Mouse (Mus musculus) forebrain, embryonic 14.5 days (tissue): ENCODE measurements at regions not wholly inside any gene's neighbourhood (a gene's known extent, or its start where the extent isn't known, plus 50 kb on each side); places are given as distances from the start of the nearest gene placed in this dataset.
A peak's percentile ranks its signal among the peaks of the same experiment; 100 is the strongest.

Experiments used
- ATAC-seq: fragments of 200-750 bp; cut with Nextera tagmentation; 2 replicates; pipeline ENCODE4 v1.8.0; 2017; ENCODE audit warnings: mild to moderate bottlenecking, moderate library complexity
- DNase-seq: peaks from one replicate; pipeline ENCODE4 v3.0.0-alpha.2; 2015; ENCODE audit warnings: low spot score
- H3K27ac ChIP-seq: fragments of 300-500 bp; sonication (generic); 2 replicates; pipeline ENCODE4 v1.5.1; 2014; ENCODE audit warnings: low read depth, mild to moderate bottlenecking, control low read depth, low read length, moderate library complexity
- H3K27me3 ChIP-seq: fragments of 300-500 bp; sonication (generic); replicated peaks from 2 replicates; pipeline ENCODE4 v1.6.1; 2014; ENCODE audit warnings: low read length, control low read depth, mixed read lengths; ENCODE audit not compliant: control insufficient read depth, insufficient read depth
- H3K36me3 ChIP-seq: fragments of 300-500 bp; sonication (generic); 2 replicates; pipeline ENCODE4 v1.6.1; 2014; ENCODE audit warnings: low read length, control low read depth; ENCODE audit not compliant: control insufficient read depth, insufficient read depth
- H3K4me1 ChIP-seq: fragments of 300-500 bp; sonication (generic); 2 replicates; pipeline ENCODE4 v1.6.1; 2014; ENCODE audit warnings: antibody characterized with exemption, low read length, control low read depth; ENCODE audit not compliant: control insufficient read depth, insufficient read depth
- H3K4me2 ChIP-seq: fragments of 300-500 bp; sonication (generic); 2 replicates; pipeline ENCODE4 v1.6.1; 2014; ENCODE audit warnings: mild to moderate bottlenecking, control low read depth, low read length
- H3K4me3 ChIP-seq: fragments of 300-500 bp; sonication (generic); 2 replicates; pipeline ENCODE4 v1.5.1; 2014; ENCODE audit warnings: low read depth, low read length, control low read depth
- H3K9ac ChIP-seq: fragments of 300-500 bp; sonication (generic); 2 replicates; pipeline ENCODE4 v1.6.1; 2014; ENCODE audit warnings: mild to moderate bottlenecking, low read length, control low read depth, moderate library complexity
- H3K9me3 ChIP-seq: fragments of 300-500 bp; sonication (generic); replicated peaks from 2 replicates; pipeline ENCODE4 v1.6.1; 2016; ENCODE audit warnings: low read length, control low read depth, mixed read lengths; ENCODE audit not compliant: control insufficient read depth
- WGBS: fragments of 180-500 bp; shearing (Covaris S2); extraction: QIAGEN DNeasy Blood & Tissue Kit; methylation state at CpG from one replicate; pipeline ENCODE4 v1.1.7; 2014; 5-methylcytosine and 5-hydroxymethylcytosine counted together

DNA sequence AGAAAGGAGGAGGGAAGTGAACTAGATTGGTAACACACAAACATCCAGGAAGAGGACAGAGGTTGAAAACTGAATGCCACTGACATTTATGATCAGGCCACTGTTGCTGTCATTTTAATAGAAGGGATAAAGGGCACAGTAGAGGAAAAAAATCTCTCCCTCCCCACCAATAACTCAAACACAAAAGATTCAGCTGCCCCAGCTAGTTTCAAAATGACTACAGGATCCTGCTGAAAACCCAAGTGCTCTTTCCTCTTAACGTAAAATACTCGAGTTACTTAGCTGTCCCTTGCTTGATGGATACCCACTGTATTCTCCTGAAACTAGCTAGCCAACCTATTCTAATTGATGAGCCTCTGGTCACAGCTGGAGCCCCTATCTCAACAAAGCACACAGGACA, 211.7 kb downstream of the Rps29 start:
- H3K27ac ChIP-seq: no peak overlapping the region
- no peaks in the 10 kb centered on the region for H3K9me3 ChIP-seq
- H3K4me2 ChIP-seq: no peak overlapping the region
- no peak overlapping the region for H3K9ac ChIP-seq
- no peak overlapping the region for H3K4me3 ChIP-seq
- no peaks in the 10 kb centered on the region for H3K27me3 ChIP-seq
- no peak for DNase-seq
- no peak for ATAC-seq
- H3K36me3 ChIP-seq: no peaks in the 10 kb centered on the region
- WGBS: 84% methylated on average over 2 of the region's 2 CpGs
- no peaks in the 10 kb centered on the region for H3K4me1 ChIP-seq

GRCm38 (mm10) chr12:68910590-68910989, 248.4 kb downstream of the Rps29 start:
- H3K4me2 ChIP-seq: no peak overlapping the region
- 43% methylated on average over 6 of the region's 6 CpGs for WGBS
- no peak for DNase-seq
- no peak overlapping the region for H3K27ac ChIP-seq
- no peaks in the 10 kb centered on the region for H3K4me1 ChIP-seq
- H3K36me3 ChIP-seq: no peaks in the 10 kb centered on the region
- no peak overlapping the region for H3K9ac ChIP-seq
- H3K9me3 ChIP-seq: no peaks in the 10 kb centered on the region
- no peak for ATAC-seq
- H3K4me3 ChIP-seq: no peak overlapping the region
- no peaks in the 10 kb centered on the region for H3K27me3 ChIP-seq

DNA sequence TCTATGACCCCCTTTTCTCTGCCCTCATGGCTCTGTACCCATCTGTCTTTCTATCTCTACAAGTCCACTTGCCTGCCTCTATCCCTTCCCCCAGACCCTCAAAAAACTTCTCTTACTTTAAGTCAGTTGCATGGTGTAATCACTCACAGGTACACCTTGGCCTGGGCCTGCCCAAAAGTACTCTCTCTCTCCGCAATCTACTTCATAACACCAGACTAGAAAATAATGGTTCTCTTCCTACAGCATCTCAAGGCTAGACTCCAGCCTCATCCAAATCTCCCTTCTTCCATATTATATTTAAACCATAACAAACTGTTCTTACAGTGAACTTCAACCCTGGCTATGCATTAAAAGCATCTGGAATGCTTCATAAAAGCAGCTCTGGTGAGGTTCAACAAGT, 254.2 kb downstream of the Rps29 start:
- no peak for DNase-seq
- Histone ChIP-seq H3K4me2 (no peak overlapping the region), H3K9me3 (no peaks in the 10 kb centered on the region), H3K9ac (no peak overlapping the region), H3K4me1 (no peaks in the 10 kb centered on the region), H3K36me3 (no peaks in the 10 kb centered on the region), H3K4me3 (no peak overlapping the region), H3K27me3 (no peaks in the 10 kb centered on the region), H3K27ac (no peak overlapping the region)
- 98% methylated on average over 1 of the region's 1 CpGs for WGBS
- ATAC-seq: no peak

DNA sequence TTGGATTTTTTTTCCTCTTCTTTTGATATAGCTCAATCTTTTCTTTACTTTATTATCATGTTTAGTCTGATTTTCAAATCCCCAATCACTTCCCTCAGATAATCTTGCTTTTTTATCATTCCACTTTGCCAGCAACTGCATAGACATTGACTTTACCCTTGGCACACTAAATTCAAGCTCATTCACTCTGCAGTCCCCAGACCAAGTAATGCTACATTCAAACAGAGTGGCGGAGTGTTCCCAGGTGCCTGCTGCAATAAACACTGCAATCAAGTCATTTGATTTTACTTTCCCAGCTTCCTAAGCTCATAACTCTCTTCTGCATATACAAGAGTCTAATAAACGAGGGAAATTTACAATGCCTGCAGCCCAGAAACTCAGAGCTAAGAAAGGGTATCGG, 269.8 kb downstream of the Rps29 start:
- Histone ChIP-seq H3K27ac (no peak overlapping the region), H3K4me1 (no peaks in the 10 kb centered on the region), H3K4me3 (no peak overlapping the region), H3K4me2 (no peak overlapping the region), H3K9ac (no peak overlapping the region), H3K27me3 (no peaks in the 10 kb centered on the region), H3K36me3 (no peaks in the 10 kb centered on the region), H3K9me3 (no peaks in the 10 kb centered on the region)
- WGBS: 82% methylated on average over 3 of the region's 3 CpGs
- ATAC-seq (no peak), DNase-seq (no peak)

DNA sequence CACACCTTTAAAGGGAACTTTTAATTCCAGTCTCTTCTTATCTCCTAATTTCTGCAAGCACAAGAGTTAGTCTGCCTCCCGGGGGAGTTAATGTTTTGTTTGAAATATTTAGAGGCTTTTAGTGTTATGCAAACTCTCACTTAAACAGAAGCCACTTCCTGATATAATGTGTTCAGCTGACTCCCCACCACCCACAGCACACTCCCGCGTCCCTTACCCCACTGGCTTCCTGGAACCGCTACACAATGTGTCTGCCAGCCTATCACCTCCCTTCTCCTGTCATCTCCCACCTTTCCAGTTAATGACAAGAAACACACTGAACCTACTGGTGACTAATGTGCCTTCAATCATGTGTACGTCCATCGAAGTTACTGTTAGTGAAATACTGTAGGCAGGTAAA, 276.5 kb downstream of the Rps29 start:
- Histone ChIP-seq H3K4me3 (no peak overlapping the region), H3K9me3 (no peaks in the 10 kb centered on the region), H3K9ac (no peak overlapping the region), H3K4me1 (no peaks in the 10 kb centered on the region), H3K36me3 (no peaks in the 10 kb centered on the region), H3K4me2 (no peak overlapping the region), H3K27ac (no peak overlapping the region), H3K27me3 (no peaks in the 10 kb centered on the region)
- no peak for DNase-seq
- WGBS: 88% methylated on average over 6 of the region's 6 CpGs
- no peak for ATAC-seq

- DNase-seq: no peak
- H3K9ac ChIP-seq: no peak overlapping the region
- no peak for ATAC-seq
- H3K4me1 ChIP-seq: no peaks in the 10 kb centered on the region
- no peak overlapping the region for H3K4me3 ChIP-seq
- no peaks in the 10 kb centered on the region for H3K36me3 ChIP-seq
- H3K27ac ChIP-seq: no peak overlapping the region
- no peaks in the 10 kb centered on the region for H3K27me3 ChIP-seq
- H3K4me2 ChIP-seq: no peak overlapping the region
- H3K9me3 ChIP-seq: no peaks in the 10 kb centered on the region
These were observed 279.6 kb downstream of the Rps29 start for GRCm38 (mm10) chr12:68879425-68879824.

DNA sequence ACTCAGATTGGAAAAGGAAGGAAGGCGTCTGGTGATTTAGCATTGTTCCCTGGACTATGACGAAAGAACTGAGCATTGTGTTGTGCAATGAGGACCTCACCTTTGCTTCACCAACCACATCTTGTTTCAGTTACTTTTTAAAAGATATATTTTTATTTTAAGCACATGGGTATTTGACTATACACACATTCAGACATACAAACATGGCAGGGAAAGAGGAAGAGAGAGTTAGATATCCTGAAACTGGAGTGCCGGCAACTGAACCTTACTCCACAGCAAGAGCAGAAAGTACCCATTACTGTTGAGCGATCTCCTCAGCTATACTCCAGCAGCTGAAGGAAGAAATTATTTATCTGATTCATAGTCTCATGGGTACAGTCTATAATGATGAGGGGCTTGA, 287.7 kb downstream of the Rps29 start:
- Histone ChIP-seq H3K27ac (no peak overlapping the region), H3K9ac (no peak overlapping the region), H3K4me1 (no peaks in the 10 kb centered on the region), H3K36me3 (no peaks in the 10 kb centered on the region), H3K4me2 (no peak overlapping the region), H3K9me3 (no peaks in the 10 kb centered on the region), H3K4me3 (no peak overlapping the region), H3K27me3 (no peaks in the 10 kb centered on the region)
- WGBS: 95% methylated on average over 4 of the region's 4 CpGs
- DNase-seq (no peak), ATAC-seq (no peak)

DNA sequence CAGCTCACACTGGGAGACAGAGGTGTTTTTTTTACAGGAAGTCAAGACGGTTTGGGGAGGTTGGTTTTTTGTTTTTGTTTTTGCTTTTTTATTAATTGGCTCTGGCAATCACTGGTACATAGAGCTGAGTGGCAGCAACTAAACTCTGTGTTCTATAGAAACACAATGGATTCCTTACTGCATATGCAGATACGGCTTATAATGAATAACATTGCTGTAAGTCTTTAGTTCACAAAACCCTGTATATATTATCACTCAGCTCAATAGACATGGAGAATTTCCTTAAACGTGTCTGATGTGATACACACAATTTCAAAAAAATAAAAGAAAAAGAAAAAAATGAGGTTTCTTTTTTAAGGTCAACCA, 296.0 kb downstream of the Rps29 start:
- Histone ChIP-seq H3K4me3 (no peak overlapping the region), H3K4me2 (no peak overlapping the region), H3K36me3 (no peaks in the 10 kb centered on the region), H3K9ac (no peak overlapping the region), H3K27ac (no peak overlapping the region), H3K9me3 (no peaks in the 10 kb centered on the region), H3K4me1 (no peaks in the 10 kb centered on the region), H3K27me3 (no peaks in the 10 kb centered on the region)
- peak; percentile 66 for ATAC-seq
- WGBS: 32% methylated on average over 3 of the region's 3 CpGs
- no peak for DNase-seq

GRCm38 (mm10) chr12:68862313-68862990, 296.5 kb downstream of the Rps29 start:
- Histone ChIP-seq H3K4me1 (no peaks in the 10 kb centered on the region), H3K4me2 (no peak overlapping the region), H3K4me3 (no peak overlapping the region), H3K27me3 (no peaks in the 10 kb centered on the region), H3K36me3 (no peaks in the 10 kb centered on the region), H3K9ac (no peak overlapping the region), H3K9me3 (no peaks in the 10 kb centered on the region), H3K27ac (no peak overlapping the region)
- WGBS: 51% methylated on average over 5 of the region's 5 CpGs
- ATAC-seq (peak; percentile 84), DNase-seq (peak; percentile 88)
